Mouse (Mus musculus) adrenal gland, postnatal 10 days (tissue): ENCODE data around the gene Gm45717. TPM values are rescaled to one million over a fixed set of nuclear protein-coding genes. Genes with fewer than 3 reads are reported as not detected.
A peak's percentile ranks its signal among the peaks of the same experiment; 100 is the strongest.

Experiments
- DNase-seq: peaks from one replicate; pipeline ENCODE4 v3.0.0; 2021; ENCODE audit warnings: mixed read lengths
- total RNA-seq, 2 experiments: library from RNA; stranded (reverse); gene quantifications; 2 replicates each; pipeline ENCODE4 v1.2.3; 2021

Gene Gm45717
- total RNA-seq, 2 experiments from 2014 or later: not detected

DNA sequence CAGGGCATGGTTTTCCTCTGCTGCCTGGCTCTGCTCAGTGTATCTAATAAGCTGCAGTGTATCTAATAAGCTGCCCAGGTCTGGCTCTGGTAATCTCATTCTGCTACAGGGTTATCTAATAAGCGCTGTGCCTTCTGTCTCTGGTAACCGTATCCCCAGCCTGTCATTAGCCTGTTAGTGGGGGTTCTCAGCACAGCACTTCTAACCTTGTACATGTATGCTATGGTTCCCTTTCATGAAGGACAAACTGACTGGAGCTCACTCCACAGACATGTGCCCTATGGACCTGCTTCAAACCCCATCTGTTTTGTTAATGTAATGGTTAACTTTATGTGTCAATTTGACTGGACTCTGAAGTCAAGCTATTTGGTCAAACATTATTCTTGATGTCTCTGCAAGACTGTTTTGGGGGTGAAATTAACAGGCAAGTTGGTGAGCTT, 50.1 kb downstream of the Gm45717 start:
- DNase-seq: no peak

DNA sequence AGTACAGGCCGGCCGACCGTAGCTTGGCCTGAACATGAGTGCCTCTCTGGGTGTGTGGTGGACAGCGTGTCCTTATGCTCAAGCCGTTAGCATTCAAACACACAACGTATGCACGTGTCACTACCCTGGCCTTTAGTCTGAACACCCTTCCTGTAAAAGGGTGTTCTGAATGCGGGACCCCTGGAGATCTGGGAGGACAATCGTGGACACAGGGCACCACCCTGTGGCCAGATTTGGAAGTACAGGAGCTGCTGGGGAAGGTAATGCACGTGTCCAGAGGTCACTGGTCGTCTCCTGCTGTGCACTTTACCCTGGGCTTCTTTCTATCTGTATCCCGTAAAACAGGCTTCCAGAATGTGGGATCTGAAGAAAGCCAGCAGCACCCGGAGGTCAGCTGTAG, 52.5 kb downstream of the Gm45717 start:
- DNase-seq: peak; percentile 90

DNA sequence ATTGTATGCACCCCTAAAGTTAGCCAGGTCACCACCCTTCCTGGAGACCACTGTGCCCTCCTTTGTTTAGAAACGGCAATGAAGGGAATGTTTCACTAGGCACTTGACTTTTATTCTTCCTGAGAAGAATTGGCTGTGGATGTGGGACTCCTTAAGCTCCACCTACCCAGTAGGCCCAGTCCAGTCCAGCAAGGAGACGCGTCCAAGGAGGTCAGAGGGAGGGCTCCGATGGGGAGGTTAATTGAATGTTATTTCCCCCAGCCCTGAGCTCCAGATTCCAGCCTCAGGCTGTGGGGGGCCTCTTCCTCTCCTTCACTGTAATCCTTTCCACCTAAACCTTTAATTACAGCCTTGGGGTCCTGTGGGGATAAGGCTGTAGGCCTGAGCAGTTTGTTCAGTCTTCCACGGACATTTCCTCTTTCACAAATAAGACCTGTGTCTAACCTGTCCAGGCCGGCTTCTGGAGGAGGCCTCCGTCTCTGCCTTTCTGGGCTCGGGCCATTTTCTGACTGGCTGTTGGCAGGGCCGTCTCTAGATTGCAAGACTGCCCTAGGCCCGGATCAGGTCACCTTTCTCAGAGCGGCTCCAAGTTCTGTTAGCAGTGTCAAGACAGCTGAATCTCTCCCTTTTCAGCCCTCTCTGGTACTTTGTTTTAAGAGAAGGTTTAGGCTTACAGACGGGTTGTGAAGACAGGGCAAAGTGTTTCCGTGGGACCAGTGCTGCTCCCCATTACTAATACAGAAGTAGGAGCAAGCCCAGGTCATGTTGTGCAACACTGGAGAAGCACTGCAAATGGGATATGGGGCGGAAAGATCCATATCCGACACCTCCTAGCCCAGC, 53.5 kb downstream of the Gm45717 start:
- DNase-seq: peak; percentile 74

DNA sequence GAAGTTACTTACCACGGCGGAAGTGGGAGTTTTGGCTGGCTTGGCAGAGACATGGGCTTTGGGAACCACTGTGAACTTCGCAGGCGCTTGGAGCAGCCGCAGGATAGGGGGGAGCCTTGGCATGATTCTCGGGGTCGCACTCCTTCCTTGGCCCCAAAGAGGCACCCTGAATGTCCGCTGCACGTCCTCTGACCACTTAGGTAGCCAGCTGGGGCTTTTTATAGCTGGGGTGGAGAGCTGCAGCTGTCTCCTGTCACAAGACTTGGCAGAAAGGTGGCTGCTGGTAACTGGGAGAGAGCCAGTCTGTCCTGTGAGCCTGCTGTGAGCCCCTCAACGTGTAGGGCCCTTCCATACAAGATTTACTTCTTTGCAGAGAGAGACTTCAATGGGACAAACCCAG, 55.5 kb downstream of the Gm45717 start, which contains the start of gene Cox8b:
TSS of gene Cox8b (minus strand) at position 227 of the 400 bp plus-strand sequence.
- DNase-seq: peak; percentile 69

Other genes with a start within 250 kb of the Gm45717 start
- gene Cyp2e1, start 192.2 kb downstream of the Gm45717 start, total RNA-seq: 100 to 1,000 TPM; 231 to 556 TPM
- not detected for gene Syce1, start 168.1 kb downstream of the Gm45717 start, total RNA-seq
- gene Zfp941, start 133.8 kb downstream of the Gm45717 start, total RNA-seq: 1 to 10 TPM; 2.3 to 2.6 TPM
- 10 to 100 TPM; 14.7 to 35.6 TPM for gene Urah, start 120.9 kb downstream of the Gm45717 start, total RNA-seq
- gene Scgb1c1, start 110.4 kb downstream of the Gm45717 start, total RNA-seq: under 1 TPM; 0.76 to 0.90 TPM
- under 1 TPM in 1 of 2 experiments, not detected in 1; 0.24 TPM for gene Odf3, start 108.1 kb downstream of the Gm45717 start, total RNA-seq
- gene Gm45785, start 99.6 kb downstream of the Gm45717 start, total RNA-seq: under 1 TPM in 1 of 2 experiments, not detected in 1; 0.39 TPM
- gene Ric8a, start 99.0 kb downstream of the Gm45717 start, total RNA-seq: 10 to 100 TPM; 43.5 to 58.0 TPM
- 10 to 100 TPM; 29.1 to 33.5 TPM for gene Bet1l, start 98.4 kb downstream of the Gm45717 start, total RNA-seq
- 100 to 1,000 TPM; 106 to 112 TPM for gene Psmd13, start 74.0 kb downstream of the Gm45717 start, total RNA-seq
- gene Sirt3, start 73.6 kb downstream of the Gm45717 start, total RNA-seq: 10 to 100 TPM; 67.6 to 70.9 TPM
- 1,000 to 10,000 TPM; 2,860 to 2,972 TPM for gene Cox8b, start 55.5 kb downstream of the Gm45717 start, total RNA-seq
- 1 to 10 TPM; 4.9 to 7.9 TPM for gene Nlrp6, start 35.0 kb downstream of the Gm45717 start, total RNA-seq
- 10 to 100 TPM; 31.6 to 37.2 TPM for gene Pgghg, start 14.5 kb downstream of the Gm45717 start, total RNA-seq
- 1 to 10 TPM; 1.4 to 3.3 TPM for gene Ifitm5, start 5.6 kb downstream of the Gm45717 start, total RNA-seq
- 100 to 1,000 TPM; 418 to 468 TPM for gene Ifitm2, start 50 bp upstream of the Gm45717 start, total RNA-seq
- gene Ifitm1, start 11.3 kb upstream of the Gm45717 start, total RNA-seq: 10 to 100 TPM; 12.2 to 12.4 TPM
- gene Ifitm3, start 54.8 kb upstream of the Gm45717 start, total RNA-seq: 100 to 1,000 TPM; 131 to 136 TPM
- gene Ifitm6, start 62.0 kb upstream of the Gm45717 start, total RNA-seq: 1 to 10 TPM; 1.7 to 3.2 TPM
- gene Gm17387, start 73.2 kb upstream of the Gm45717 start, total RNA-seq: not detected
- 1 to 10 TPM; 2.0 to 5.1 TPM for gene B4galnt4, start 105.2 kb upstream of the Gm45717 start, total RNA-seq
- gene Pkp3, start 122.3 kb upstream of the Gm45717 start, total RNA-seq: 1 to 10 TPM in 1 of 2 experiments, under 1 TPM in 1; 0.94 to 1.5 TPM
- gene Sigirr, start 144.6 kb upstream of the Gm45717 start, total RNA-seq: 10 to 100 TPM in 1 of 2 experiments, 1 to 10 TPM in 1; 8.3 to 10.6 TPM
- gene Ano9, start 161.9 kb upstream of the Gm45717 start, total RNA-seq: under 1 TPM; 0.33 to 0.42 TPM
- 10 to 100 TPM; 51.0 to 57.2 TPM for gene Ptdss2, start 166.4 kb upstream of the Gm45717 start, total RNA-seq
- 100 to 1,000 TPM; 150 to 155 TPM for gene Rnh1, start 216.9 kb upstream of the Gm45717 start, total RNA-seq
- gene Hras, start 238.1 kb upstream of the Gm45717 start, total RNA-seq: 10 to 100 TPM; 87.8 to 91.9 TPM
- 1 to 10 TPM; 6.8 to 8.6 TPM for gene Lrrc56, start 238.2 kb upstream of the Gm45717 start, total RNA-seq